Mouse (Mus musculus) cerebellum, postnatal 10 days (tissue): ENCODE measurements at regions not wholly inside any gene's neighbourhood (a gene's known extent, or its start where the extent isn't known, plus 50 kb on each side); places are given as distances from the start of the nearest gene placed in this dataset.

ENCODE experiments used
- DNase-seq, 2 experiments: peaks; one replicate each; pipeline ENCODE4 v3.0.0; 2021; ENCODE audit warnings: mixed read lengths in 2 of 2

DNA sequence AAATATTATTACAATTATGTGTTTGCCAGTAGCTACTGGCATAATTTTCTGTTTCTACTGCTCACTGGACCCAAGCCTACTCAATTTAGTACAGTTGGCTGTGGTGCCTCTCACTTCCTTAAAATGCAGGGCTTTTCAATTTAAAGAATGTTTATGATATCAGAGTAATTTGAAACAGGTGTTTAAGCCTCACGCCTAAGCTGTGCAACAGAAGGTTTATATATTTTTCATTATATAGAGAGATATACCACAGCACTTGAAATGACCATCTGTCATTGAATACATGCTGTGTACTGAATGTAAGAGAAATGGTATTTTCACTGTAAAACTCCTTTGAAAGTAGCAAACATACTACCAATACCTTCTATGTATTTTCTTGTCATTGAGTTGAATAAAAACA, 376.8 kb downstream of the Otol1 start:
- no peak for DNase-seq

- no peak for DNase-seq
These were observed 378.5 kb downstream of the Otol1 start for GRCm38 (mm10) chr3:70385961-70386360.

GRCm38 (mm10) chr3:70401187-70401586, 393.8 kb downstream of the Otol1 start:
- no peak for DNase-seq

- peak; percentile 12 to 36 for DNase-seq
These were observed 399.2 kb downstream of the Otol1 start for GRCm38 (mm10) chr3:70406571-70406970.

GRCm38 (mm10) chr3:70418273-70418672, 410.9 kb downstream of the Otol1 start:
- no peak for DNase-seq

- no peak for DNase-seq
These were observed 414.6 kb downstream of the Otol1 start for GRCm38 (mm10) chr3:70422016-70422415.

DNA sequence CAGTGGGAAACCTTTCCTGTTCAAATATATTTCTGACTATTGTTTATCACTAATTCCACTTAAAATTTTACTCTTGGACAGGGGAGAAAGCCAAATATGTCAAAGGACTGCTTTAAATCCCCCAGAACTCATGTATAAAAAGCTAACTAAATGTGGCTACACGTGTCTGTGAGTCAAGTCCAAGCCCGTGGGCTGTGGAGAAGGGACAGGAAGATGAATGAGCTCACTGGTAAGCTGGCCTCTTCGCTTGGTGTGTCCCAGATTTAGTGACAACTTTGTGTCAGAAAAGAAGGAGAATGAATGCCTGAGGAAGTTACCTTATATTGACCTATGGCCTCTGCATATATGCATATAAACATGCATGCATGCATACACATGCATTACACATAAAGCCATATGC, 415.3 kb downstream of the Otol1 start:
- no peak for DNase-seq

DNA sequence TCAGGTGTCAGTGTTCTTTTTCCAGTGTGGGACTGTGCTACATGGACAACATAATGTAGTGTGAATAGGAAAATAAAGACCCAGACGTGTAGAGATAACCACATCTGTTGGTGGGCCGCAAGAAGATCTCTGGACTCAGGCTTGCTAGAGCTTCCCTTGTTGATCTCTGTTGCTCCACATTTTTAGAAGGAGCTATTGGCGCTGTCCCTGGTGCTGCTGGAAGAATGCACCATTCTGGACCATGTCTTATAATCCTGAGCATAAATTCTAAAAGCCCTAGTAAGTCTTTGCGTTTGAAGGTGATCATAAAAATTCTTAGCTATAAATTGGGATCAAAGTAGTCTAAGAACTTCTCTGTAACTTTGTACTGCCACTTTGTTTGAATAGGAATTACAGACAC, 429.3 kb downstream of the Otol1 start:
- DNase-seq, result no peak

DNA sequence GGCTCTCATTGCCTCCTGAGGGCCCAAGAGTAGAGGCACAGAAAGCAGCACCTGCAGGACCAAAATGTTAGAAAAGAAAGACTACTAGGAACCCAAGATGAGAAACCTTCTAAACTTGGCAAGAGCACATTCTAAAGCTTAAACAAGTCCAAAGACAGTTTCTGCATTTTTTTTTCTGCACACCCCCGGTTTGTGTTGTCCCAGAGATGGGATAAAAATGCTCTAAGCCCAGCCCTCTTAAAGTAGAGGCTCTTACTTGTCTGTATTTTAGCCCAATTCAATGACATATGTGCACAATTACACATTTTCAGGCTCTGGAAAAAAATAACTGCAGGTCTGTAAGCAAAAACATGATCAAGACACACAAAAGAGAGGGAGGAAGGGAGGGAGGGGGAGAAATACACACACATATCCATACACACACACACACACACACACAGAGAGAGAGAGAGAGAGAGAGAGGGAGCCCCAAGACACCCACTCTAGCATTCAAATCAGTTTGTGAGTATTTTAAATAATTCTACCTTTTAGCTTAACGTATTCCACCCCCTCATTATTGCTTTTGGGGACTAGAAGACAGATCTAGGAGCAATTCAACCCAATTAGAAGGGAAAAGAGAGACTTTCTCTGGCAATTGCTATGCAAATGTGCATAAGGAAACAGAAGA, 449.9 kb downstream of the Otol1 start:
- DNase-seq, result no peak

DNA sequence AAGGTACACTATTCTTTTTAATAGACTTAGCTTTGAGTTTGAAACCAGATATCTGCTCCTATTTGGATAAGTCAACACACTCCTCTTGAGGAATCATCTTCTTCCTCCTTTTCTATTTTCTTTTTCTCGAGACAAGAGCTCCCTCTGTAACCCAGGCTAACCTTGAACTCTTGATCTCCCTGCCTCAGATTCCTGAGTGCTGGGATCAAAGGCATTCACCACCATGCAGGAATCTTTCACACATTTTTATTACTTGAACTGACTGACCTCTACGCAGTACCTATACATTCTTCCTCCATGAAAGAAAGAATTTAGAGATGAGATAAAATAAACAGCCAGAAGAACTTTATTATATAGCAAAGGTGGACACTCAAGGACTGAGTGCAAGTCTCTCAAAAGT, 453.4 kb downstream of the Otol1 start:
- DNase-seq, result no peak

GRCm38 (mm10) chr3:70463221-70463620, 455.8 kb downstream of the Otol1 start:
- no peak for DNase-seq

- peak; percentile 85 to 88 for DNase-seq
These were observed 475.1 kb downstream of the Otol1 start for GRCm38 (mm10) chr3:70482521-70482920.

DNA sequence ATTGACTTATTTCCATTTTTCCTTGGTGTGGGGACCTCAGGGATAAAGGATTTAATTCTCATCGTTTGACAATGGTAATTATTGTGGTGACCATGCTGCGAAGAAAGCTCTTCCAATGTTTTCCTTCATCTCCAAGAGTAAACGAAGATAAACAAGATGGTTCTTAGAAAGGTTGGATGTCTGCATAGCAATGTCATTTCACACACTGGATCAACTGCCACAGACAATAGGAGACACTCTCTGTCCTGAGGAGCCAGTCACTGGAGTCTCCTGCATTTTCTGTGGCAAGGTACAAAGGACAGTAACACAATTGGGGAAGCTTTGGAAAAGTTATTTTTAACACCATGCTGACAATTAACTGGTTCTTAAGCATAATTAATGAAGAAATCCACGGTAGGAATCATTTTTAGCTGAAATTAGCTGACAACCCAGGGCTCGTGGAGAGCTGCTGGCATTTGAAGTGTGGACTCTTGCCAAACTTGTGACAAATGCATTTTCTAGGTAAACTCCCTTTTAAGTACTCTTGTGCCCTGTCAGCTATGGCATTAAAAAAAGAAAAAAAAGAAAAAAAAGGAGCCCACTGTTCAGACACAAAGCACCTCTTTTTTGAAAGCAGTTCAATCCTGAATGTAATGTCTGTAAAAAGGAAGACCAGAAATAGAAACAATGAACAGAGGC, 475.8 kb downstream of the Otol1 start:
- DNase-seq, result peak; percentile 60 to 62

GRCm38 (mm10) chr3:70496431-70496830, 489.0 kb downstream of the Otol1 start:
- DNase-seq, result peak; percentile 56 to 72

GRCm38 (mm10) chr3:70500245-70500858, 492.9 kb downstream of the Otol1 start:
- no peak for DNase-seq

GRCm38 (mm10) chr3:70500991-70501961, 493.9 kb downstream of the Otol1 start:
- peak; percentile 38 to 48 for DNase-seq

DNA sequence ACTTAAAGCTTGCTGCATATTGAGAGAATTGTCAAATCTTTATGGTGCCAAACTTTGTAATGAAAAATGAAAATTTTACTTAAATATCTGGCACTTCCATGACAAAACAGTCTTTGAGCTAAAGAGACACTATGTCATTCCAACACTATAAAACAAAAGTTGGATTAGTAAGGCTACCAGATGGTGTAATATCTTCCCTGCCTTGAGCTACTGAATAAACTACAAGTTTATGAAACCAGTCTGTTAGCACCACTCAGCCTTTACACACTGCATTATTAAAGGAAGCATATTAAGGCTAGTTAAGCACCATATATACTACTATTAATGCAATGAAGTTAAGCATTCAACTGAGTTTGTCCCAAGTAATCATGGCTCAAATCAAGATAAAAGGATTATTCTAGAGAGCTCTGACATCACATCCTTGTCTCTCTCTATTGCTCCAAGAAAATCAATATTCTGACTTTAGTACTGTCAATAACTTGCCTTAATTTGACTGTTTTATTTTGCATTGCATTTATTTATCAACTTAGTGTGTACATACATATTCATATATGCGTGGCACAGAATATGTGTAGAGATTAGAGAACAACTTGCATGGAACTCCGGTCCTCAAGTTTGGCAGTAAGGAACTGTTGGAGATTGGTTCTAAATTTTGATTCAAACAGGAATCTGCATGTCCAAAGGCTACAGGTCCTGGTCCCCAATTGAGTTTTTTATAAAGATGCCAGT, 526.3 kb downstream of the Otol1 start:
- DNase-seq, result no peak

- no peak for DNase-seq
These were observed 527.7 kb downstream of the Otol1 start for GRCm38 (mm10) chr3:70535084-70535483.

DNA sequence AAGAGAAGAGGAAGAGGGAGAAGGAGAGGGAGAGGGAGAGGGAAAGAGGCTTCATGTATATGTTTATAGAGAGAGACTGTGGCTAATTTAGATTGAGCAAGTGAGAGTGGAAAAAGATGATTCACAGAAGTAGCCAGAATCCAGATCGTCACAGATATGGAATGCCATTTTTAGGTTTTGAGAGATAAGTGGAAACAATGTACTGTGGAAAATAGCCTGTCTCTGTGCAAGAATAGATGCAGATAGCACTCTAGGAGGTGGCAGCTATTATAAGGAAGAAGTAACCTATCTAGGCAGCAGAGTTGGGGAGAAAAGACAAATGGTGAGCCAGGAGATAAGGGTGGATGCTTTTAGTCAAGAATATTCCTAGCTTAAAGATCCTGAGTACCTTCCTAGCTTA, 536.5 kb downstream of the Otol1 start:
- DNase-seq, result no peak

DNA sequence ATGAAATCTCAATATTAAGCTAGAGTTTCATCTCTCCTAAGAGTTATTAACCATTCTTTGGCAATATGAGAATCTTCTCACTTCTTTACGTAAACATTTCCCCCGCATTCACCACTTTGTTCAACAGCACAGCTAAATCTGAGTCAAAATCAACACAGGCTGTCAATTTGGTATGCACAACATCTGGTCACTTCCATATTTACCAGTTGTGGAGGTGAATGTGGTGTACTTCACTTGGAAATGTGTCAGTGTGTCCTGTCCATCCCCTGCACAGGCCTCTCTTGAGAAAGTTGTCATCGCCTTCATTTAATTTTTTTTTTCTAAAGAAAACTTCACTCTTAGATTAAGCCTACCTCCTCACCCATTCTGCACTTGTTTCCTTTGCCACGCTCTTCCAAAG, 550.4 kb downstream of the Otol1 start:
- DNase-seq, result no peak

DNA sequence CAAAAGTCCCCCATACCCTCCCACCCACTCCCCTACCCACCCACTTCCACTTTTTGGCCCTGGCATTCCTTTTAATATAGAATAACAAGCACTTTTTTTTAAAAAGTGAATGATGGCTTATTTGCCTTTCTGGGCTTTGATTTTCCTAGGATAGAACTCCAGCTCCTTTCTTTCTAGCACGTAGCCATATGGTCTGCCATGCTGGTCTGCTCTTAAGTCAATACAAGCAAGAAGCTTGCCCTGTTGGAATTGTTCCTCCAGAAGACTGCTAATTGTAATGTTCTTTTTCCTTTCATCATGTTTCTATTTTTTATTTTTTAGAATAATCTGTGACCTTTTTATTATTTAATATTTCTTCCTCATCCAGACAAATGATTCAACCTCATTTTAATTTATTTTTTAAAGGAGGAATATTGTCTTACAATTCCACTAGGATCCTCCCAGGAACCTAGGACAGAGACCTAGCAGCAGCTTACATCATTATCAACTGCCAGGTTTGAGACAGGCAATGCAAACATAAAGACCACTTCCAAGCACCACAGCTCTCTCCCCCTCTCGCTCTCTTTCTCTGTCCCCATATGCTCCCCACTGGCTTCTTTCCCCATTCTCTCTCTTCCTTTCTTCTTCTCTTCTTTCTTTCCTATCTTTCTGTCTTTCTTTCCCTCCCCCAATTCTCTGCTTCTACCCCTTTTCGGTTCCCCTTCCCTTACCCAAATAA, 558.9 kb downstream of the Otol1 start:
- no peak for DNase-seq

DNA sequence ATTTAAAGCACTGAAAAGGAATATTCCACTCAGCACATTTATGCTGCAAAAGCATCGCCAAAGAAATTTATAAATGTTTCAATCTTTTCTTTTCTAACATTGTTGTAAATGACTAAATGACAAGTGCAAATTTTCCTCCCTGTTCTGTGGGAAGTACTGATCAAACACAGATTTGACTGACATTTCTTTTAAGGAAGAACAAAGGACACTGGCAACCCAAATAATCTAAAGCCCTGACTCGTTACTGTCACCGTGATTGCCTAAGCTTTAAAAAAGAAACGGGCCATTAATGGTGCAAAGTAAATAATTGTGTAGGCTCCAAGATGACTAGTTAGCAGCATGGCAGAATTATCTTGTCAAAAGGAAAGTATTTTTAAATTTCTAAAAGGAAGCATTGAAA, 587.4 kb downstream of the Otol1 start:
- DNase-seq, result no peak
